Mouse (Mus musculus): ENCODE measurements around the gene Zdhhc5.

GRCm38 (mm10) chr2:84723856-84724255, 8.9 kb upstream of the Zdhhc5 start:
- TF ChIP-seq MAFK (IDR thresholded peaks at IDR 0.05; ENCODE audit: insufficient read depth, low read depth, low read length) = no peak
- no peak for TF ChIP-seq ZNF384 (IDR thresholded peaks at IDR 0.05; ENCODE audit: low read depth, low read length)
- no peak for TF ChIP-seq HCFC1 (IDR thresholded peaks at IDR 0.05; ENCODE audit: borderline replicate concordance, insufficient read depth, low read length)
